Mouse (Mus musculus) ES-Bruce4 (cell line): ENCODE data around the gene Tmc7. TPM values are rescaled to one million over a fixed set of nuclear protein-coding genes. Genes with fewer than 3 reads are reported as not detected.

Experiments used
- H3K27ac ChIP-seq: 2 replicates; pipeline ENCODE4 v1.5.1; 2012; ENCODE audit warnings: low read length, inconsistent platforms; ENCODE audit not compliant: insufficient read depth
- H3K27me3 ChIP-seq: 2 replicates; pipeline ENCODE4 v1.6.1; 2012; ENCODE audit warnings: mild to moderate bottlenecking, low read length, inconsistent platforms; ENCODE audit not compliant: control insufficient read depth, poor library complexity, insufficient read depth, severe bottlenecking
- H3K36me3 ChIP-seq: 2 replicates; pipeline ENCODE4 v1.6.1; 2012; ENCODE audit warnings: inconsistent platforms, mild to moderate bottlenecking, low read length, moderate library complexity; ENCODE audit not compliant: control insufficient read depth, poor library complexity, insufficient read depth, severe bottlenecking
- H3K4me1 ChIP-seq: one replicate; pipeline ENCODE4 v1.8.1; 2011; ENCODE audit warnings: low read length; ENCODE audit not compliant: control insufficient read depth, insufficient read depth
- H3K4me3 ChIP-seq: 2 replicates; pipeline ENCODE4 v1.5.1; 2011; ENCODE audit warnings: low read depth, mild to moderate bottlenecking, low read length
- H3K9ac ChIP-seq: 2 replicates; pipeline ENCODE4 v1.6.1; 2012; ENCODE audit warnings: low read depth, mild to moderate bottlenecking, inconsistent platforms; ENCODE audit not compliant: poor library complexity, severe bottlenecking
- H3K9me3 ChIP-seq: replicated peaks from 2 replicates; pipeline ENCODE4 v1.6.1; 2012; ENCODE audit warnings: mild to moderate bottlenecking, low read length, inconsistent platforms; ENCODE audit not compliant: control insufficient read depth, poor library complexity, insufficient read depth, severe bottlenecking
- CTCF ChIP-seq: IDR thresholded peaks from one replicate; pipeline ENCODE4 v1.8.1; 2011; ENCODE audit warnings: low read depth, low read length
- EP300 ChIP-seq: IDR thresholded peaks from 2 replicates; pipeline ENCODE4 v1.6.1; 2011; ENCODE audit warnings: low read depth, low read length; ENCODE audit not compliant: insufficient read depth
- POLR2A ChIP-seq: IDR thresholded peaks from one replicate; pipeline ENCODE4 v1.8.1; 2011; ENCODE audit warnings: low read length; ENCODE audit not compliant: insufficient read depth
- polyA plus RNA-seq: library from polyadenylated mRNA; stranded (reverse); fragments of >200 nt; gene quantifications from 2 replicates; pipeline ENCODE4 v1.2.4, GENCODE M21; 2011; ENCODE audit warnings: low read depth; ENCODE audit not compliant: missing spikeins, insufficient read depth, insufficient read length

Tmc7 gene
- polyA plus RNA-seq, 1 experiment, result 7.7 TPM

GRCm38 (mm10) chr7:118593567-118594407 is 9.3 kb upstream of the Tmc7 start:
- peak overlapping the region; percentile 87 for H3K27ac ChIP-seq
- H3K4me3 ChIP-seq, result peak overlapping the region; percentile 56
- H3K4me1 ChIP-seq, result peaks cover 3% of the 10 kb centered on the region
- H3K9ac ChIP-seq, result peak overlapping the region; percentile 46
- TF ChIP-seq POLR2A (peak; percentile 86), EP300 (peak; percentile 71), CTCF (no peak)
- no peaks in the 10 kb centered on the region for H3K36me3 ChIP-seq
- H3K9me3 ChIP-seq, result no peaks in the 10 kb centered on the region
- no peaks in the 10 kb centered on the region for H3K27me3 ChIP-seq

- Histone ChIP-seq H3K4me3 (peak overlapping the region; percentile 47), H3K27me3 (no peaks in the 10 kb centered on the region), H3K4me1 (peaks cover 2% of the 10 kb centered on the region), H3K27ac (no peak overlapping the region), H3K36me3 (no peaks in the 10 kb centered on the region), H3K9me3 (no peaks in the 10 kb centered on the region), H3K9ac (no peak overlapping the region)
- TF ChIP-seq CTCF (no peak), EP300 (no peak), POLR2A (no peak)
These were observed 7.6 kb upstream of the Tmc7 start for GRCm38 (mm10) chr7:118592146-118592545.

- Histone ChIP-seq H3K36me3 (no peaks in the 10 kb centered on the region), H3K4me3 (no peak overlapping the region), H3K4me1 (peaks cover 2% of the 10 kb centered on the region), H3K9ac (no peak overlapping the region), H3K27me3 (no peaks in the 10 kb centered on the region), H3K9me3 (no peaks in the 10 kb centered on the region), H3K27ac (no peak overlapping the region)
- TF ChIP-seq EP300, result no peak
- TF ChIP-seq POLR2A, result no peak
These were observed 6.3 kb upstream of the Tmc7 start for GRCm38 (mm10) chr7:118590726-118591305.

- Histone ChIP-seq H3K9ac (no peak overlapping the region), H3K27me3 (peaks cover 7% of the 10 kb centered on the region; the same call in 1 of the 2 replicates), H3K4me1 (no peaks in the 10 kb centered on the region), H3K9me3 (no peaks in the 10 kb centered on the region), H3K4me3 (no peak overlapping the region), H3K27ac (no peak overlapping the region), H3K36me3 (no peaks in the 10 kb centered on the region)
- no peak for TF ChIP-seq POLR2A
- TF ChIP-seq CTCF, result no peak
- TF ChIP-seq EP300, result no peak
These were observed 1.3 kb upstream of the Tmc7 start for GRCm38 (mm10) chr7:118585856-118586255.

GRCm38 (mm10) chr7:118584926-118585325 is 390 bp upstream of the Tmc7 start:
- H3K9ac ChIP-seq, result no peak overlapping the region

GRCm38 (mm10) chr7:118583821-118584220 is 715 bp downstream of the Tmc7 start:
- no peak overlapping the region for H3K27ac ChIP-seq

More at GRCm38 (mm10) chr7:118584926-118585325, 390 bp upstream of the Tmc7 start:
- TF ChIP-seq EP300 (no peak), POLR2A (no peak), CTCF (no peak)
- Histone ChIP-seq H3K9me3 (no peaks in the 10 kb centered on the region), H3K27me3 (peaks cover 7% of the 10 kb centered on the region; the same call in 1 of the 2 replicates), H3K4me3 (peak overlapping the region; percentile 33), H3K27ac (no peak overlapping the region), H3K4me1 (no peaks in the 10 kb centered on the region), H3K36me3 (no peaks in the 10 kb centered on the region)

More at GRCm38 (mm10) chr7:118583821-118584220, 715 bp downstream of the Tmc7 start:
- H3K4me1 ChIP-seq, result no peaks in the 10 kb centered on the region
- peak overlapping the region; percentile 74 for H3K4me3 ChIP-seq
- peak overlapping the region; percentile 82 for H3K9ac ChIP-seq
- H3K27me3 ChIP-seq, result peaks cover 7% of the 10 kb centered on the region; the same call in 1 of the 2 replicates
- H3K9me3 ChIP-seq, result no peaks in the 10 kb centered on the region
- no peak for TF ChIP-seq CTCF
- TF ChIP-seq POLR2A, result no peak
- TF ChIP-seq EP300, result no peak
- no peaks in the 10 kb centered on the region for H3K36me3 ChIP-seq
